Mouse (Mus musculus): ENCODE data around the gene Foxo3. TPM values are rescaled to one million over a fixed set of nuclear protein-coding genes. Genes with fewer than 3 reads are reported as not detected.

Gene Foxo3
- polyA plus RNA-seq, 1 experiment: 4.7 TPM

- no peak overlapping the region for H3K4me3 ChIP-seq (ENCODE audit: insufficient read depth, low read depth, low read length)
- H3K27ac ChIP-seq (replicated peaks; ENCODE audit: low read depth, low read length): no peak overlapping the region
- H3K4me1 ChIP-seq (ENCODE audit: control insufficient read depth, insufficient read depth, insufficient read length, low read length): no peaks in the 10 kb centered on the region
These were observed 17.8 kb upstream of the Foxo3 start for GRCm38 (mm10) chr10:42294392-42294791.

GRCm38 (mm10) chr10:42293877-42294276 lies 17.3 kb upstream of the Foxo3 start:
- no peak overlapping the region for H3K27ac ChIP-seq (replicated peaks; ENCODE audit: low read depth, low read length)
- H3K4me3 ChIP-seq (ENCODE audit: insufficient read depth, low read depth, low read length): no peak overlapping the region

GRCm38 (mm10) chr10:42291360-42291759 lies 14.8 kb upstream of the Foxo3 start:
- no peak overlapping the region for H3K27ac ChIP-seq (replicated peaks; ENCODE audit: low read depth, low read length)
- no peaks in the 10 kb centered on the region for H3K4me1 ChIP-seq (ENCODE audit: control insufficient read depth, insufficient read depth, insufficient read length, low read length)
- H3K4me3 ChIP-seq (ENCODE audit: insufficient read depth, low read depth, low read length): no peak overlapping the region

More at GRCm38 (mm10) chr10:42293877-42294276, 17.3 kb upstream of the Foxo3 start:
- no peaks in the 10 kb centered on the region for H3K4me1 ChIP-seq (ENCODE audit: control insufficient read depth, insufficient read depth, insufficient read length, low read length)

GRCm38 (mm10) chr10:42287666-42288065 lies 11.1 kb upstream of the Foxo3 start:
- no peak overlapping the region for H3K27ac ChIP-seq (replicated peaks; ENCODE audit: low read depth, low read length)
- H3K4me3 ChIP-seq (ENCODE audit: insufficient read depth, low read depth, low read length): no peak overlapping the region

DNA sequence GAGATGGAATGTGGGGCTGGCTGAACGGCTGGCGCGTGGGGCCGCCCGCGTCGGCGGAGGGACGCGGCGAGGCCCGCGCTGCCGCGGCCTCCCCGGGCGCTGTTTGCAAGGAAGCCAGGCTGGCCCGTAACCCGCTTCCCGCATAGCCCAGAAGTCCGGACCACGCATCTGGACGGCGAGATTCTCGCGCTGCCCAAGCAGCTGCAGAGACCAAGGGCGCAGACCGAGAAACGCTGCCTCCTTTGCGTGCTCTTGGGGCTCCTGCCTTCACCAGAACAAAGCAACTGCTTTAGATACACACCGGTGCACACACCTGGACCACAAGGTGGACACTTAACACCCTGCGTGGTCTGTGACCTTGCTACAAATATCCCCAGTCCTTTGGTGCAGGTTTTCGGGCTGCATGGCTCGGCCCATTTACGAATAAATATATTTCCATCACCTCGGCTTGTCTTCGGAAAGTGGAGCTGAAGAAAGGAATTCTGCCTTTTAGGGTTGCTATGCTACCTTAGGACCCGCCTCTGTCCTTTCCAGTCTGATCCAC lies 1.8 kb upstream of the Foxo3 start:
- peak overlapping the region; percentile 70 for H3K4me3 ChIP-seq (ENCODE audit: insufficient read depth, low read depth, low read length)
- no peak overlapping the region for H3K27ac ChIP-seq (replicated peaks; ENCODE audit: low read depth, low read length)
- peaks cover 13% of the 10 kb centered on the region for H3K4me1 ChIP-seq (ENCODE audit: control insufficient read depth, insufficient read depth, insufficient read length, low read length)

More at GRCm38 (mm10) chr10:42287666-42288065, 11.1 kb upstream of the Foxo3 start:
- H3K4me1 ChIP-seq (ENCODE audit: control insufficient read depth, insufficient read depth, insufficient read length, low read length): no peaks in the 10 kb centered on the region

DNA sequence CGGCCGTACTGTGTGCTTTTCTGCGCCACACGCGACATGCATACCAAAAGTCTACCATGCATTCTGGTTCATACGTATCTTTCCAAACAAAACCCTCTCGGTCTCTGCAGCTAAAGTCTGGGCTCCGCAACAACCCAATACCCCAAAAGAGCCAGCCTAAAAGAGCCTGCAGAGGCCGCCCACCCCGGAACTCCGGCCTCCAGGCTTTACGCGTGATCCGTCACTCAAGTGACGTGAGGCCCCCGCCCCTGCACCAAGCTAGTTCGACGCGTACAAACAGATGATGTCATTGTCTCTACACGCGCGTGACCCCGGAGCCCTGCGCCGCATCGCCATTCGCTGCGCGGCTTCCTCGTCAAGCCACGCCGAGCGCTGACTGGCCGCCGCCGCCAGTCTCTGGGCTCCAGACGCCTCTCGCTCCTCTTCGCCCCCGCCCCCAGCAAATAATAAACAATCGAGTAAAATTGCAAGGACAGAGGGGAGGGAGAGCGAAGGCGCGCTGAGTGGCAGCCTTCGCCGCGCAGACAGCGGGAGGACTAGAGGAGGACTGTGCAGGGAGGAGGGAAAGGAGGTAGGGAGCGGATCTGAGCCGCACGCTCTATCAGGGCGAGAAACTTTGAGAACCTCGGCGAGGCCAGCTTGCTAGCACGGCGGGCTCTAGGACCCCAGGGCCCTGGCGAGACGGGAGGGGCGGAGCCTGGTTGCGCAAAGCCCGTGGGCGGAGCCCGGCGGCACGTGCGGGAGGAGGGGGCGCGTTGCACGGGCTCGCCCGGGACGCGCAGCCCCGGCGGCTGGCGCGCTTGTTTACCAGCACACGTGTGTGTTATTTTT lies 1.1 kb upstream of the Foxo3 start:
- Histone ChIP-seq H3K4me1 (ENCODE audit: control insufficient read depth, insufficient read depth, insufficient read length, low read length) (peaks cover 13% of the 10 kb centered on the region), H3K4me3 (ENCODE audit: insufficient read depth, low read depth, low read length) (peak overlapping the region; percentile 74), H3K27ac (replicated peaks; ENCODE audit: low read depth, low read length) (peak overlapping the region; percentile 90)

DNA sequence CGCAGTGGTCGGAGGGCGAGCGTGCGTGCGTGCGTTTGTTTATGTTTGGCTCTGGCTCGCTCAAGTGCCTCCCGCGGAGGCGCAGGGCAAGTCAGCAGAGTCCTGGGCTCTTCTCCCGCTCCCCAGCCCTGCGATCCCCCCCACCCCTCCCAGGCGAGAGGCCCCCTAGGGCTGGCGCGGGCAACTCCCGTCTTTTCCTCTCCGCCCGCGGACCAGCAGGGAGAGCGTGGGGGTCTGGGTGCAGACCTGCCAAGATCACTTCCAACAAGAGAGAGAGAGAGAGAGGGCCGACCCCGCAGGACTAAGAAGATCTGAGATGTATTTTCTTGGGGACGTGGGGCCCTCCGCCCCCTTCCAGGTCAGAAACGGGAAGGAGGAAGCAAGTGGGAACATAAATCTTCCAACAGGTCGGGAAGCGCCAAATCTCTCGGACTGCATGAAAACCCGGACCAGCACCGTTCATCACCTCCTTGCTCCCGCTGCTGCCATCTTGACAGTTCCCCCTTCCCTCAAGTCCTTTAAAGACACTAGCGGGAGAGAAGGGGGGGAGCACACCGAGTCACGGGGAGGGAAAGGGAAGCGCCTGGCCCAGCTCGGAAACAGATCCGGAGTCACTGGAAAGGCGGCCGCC lies 569 bp downstream of the Foxo3 start:
- Histone ChIP-seq H3K27ac (replicated peaks; ENCODE audit: low read depth, low read length) (peak overlapping the region; percentile 83), H3K4me1 (ENCODE audit: control insufficient read depth, insufficient read depth, insufficient read length, low read length) (peaks cover 19% of the 10 kb centered on the region), H3K4me3 (ENCODE audit: insufficient read depth, low read depth, low read length) (peak overlapping the region; percentile 88)

DNA sequence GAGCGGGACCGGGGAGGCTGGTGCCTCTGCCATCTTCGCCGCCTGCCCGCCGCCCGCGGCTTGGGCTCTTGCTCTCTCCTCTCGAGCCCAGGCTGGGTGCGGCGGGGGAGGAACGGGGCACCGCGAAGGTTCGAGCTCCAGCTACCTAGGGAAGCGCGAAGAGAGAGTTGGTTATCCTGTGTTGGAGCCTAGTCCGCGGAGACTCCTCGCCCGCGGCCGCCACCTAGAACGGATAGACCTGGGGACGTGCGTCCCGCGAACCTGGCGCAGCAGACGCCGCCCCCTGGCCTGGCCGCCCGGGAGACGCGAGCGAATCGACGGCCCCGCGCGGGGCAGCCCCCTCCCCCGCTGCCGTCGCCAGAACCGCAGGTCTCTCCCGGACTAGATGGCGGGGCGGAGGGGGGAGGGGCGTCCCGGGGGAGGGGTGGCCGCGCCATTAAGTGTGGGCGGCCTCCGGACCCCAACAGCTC lies 1.1 kb downstream of the Foxo3 start:
- peaks cover 19% of the 10 kb centered on the region for H3K4me1 ChIP-seq (ENCODE audit: control insufficient read depth, insufficient read depth, insufficient read length, low read length)
- H3K27ac ChIP-seq (replicated peaks; ENCODE audit: low read depth, low read length): no peak overlapping the region
- H3K4me3 ChIP-seq (ENCODE audit: insufficient read depth, low read depth, low read length): peak overlapping the region; percentile 88

DNA sequence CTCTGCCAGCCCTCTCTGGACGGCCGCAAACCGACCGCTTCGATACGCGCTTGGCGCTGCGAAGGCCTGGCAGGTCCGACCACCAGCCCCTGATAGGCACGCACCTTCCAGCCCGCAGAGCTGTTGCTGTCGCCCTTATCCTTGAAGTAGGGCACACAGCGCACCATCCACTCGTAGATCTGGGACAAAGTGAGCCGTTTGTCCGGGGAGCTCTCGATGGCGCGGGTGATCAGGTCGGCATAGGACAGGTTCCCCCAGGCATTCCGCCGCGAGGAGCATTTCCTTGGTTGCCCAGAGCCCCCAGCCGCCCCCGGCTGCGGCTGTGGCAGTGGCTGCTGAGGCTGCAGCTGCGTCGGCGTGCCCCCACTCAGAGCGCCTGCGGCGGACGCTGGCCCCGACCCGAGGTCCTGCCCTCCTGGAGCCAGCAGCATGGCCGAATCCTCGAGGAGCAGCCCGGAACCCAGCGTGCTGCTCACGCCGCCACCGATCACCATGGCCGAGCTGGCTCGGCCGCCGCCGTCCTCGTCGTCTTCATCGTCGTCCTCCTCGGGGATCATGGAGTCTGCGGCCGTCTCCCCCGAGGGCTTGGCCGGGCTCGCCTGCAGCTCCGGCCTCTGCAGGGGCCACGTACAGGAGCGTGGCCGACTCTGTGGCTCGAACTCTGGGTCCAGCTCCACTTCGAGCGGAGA lies 1.7 kb downstream of the Foxo3 start:
- H3K4me1 ChIP-seq (ENCODE audit: control insufficient read depth, insufficient read depth, insufficient read length, low read length): peaks cover 21% of the 10 kb centered on the region
- H3K4me3 ChIP-seq (ENCODE audit: insufficient read depth, low read depth, low read length): peak overlapping the region; percentile 88
- no peak overlapping the region for H3K27ac ChIP-seq (replicated peaks; ENCODE audit: low read depth, low read length)

DNA sequence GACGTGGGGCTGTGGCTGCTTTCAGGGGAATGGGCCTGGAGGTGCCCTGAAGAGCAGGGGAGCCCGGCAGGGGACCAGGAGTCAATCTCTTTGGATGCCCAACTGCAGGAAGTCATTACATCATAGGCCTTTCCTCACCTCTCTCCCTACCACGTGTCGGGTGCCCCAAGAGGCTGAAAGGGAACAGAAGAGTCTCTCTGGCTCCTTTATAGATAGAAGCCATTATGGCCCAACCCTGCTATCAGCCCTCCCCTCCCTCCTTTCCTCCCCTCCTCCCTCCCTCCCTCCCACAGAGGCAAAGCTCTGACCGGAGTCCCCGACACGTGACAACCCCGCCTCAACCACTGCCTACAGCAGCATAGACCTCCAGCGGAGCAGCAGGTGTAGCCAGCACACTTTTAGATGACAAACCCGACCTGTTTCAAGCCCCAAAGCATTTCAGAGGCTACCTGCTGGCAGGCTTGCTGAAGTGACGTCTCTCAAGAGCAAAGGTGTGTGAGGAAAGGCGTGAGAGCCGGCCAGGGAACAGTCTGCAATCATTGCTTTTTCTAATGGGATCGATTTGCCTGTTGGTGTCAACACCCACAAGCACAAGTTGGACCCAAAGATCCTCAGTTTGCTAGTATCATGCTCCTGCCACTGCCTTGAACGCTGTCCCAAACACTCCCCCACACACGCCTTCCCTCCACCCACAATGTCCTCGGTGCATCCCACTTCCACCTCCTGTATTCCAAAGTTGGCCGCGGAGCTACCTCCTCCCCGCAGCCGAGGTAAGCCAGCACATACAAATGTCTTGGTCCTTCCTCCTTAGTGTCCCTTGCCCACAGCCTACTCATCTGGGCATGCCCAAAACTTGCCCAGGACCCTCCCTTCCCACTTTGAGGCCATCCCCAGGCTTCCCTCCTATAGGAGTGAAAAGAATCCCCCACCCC lies 2.5 kb downstream of the Foxo3 start:
- H3K27ac ChIP-seq (replicated peaks; ENCODE audit: low read depth, low read length): no peak overlapping the region
- H3K4me1 ChIP-seq (ENCODE audit: control insufficient read depth, insufficient read depth, insufficient read length, low read length): peaks cover 24% of the 10 kb centered on the region

DNA sequence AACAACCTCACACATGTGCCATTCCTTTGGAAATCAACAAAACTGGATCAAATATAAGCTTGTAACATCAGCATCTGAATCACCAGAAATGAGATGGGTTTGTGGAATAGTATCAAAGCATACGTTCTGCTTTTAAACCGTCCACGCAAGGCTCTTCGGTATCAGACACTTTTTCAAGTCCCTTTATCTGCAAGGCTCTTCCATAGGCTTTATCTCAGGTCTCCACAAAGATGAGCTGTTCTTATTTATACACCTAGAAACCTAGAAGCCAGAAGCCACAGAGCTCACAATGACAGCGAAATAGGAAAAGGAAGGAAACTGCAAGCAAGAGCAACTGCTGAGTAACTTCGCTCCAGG lies 3.2 kb downstream of the Foxo3 start:
- Histone ChIP-seq H3K4me1 (ENCODE audit: control insufficient read depth, insufficient read depth, insufficient read length, low read length) (peaks cover 26% of the 10 kb centered on the region), H3K27ac (replicated peaks; ENCODE audit: low read depth, low read length) (no peak overlapping the region), H3K4me3 (ENCODE audit: insufficient read depth, low read depth, low read length) (peak overlapping the region; percentile 19; the same call in 1 of the 2 replicates)

More for the DNA sequence above, 2.5 kb downstream of the Foxo3 start:
- H3K4me3 ChIP-seq (ENCODE audit: insufficient read depth, low read depth, low read length): peak overlapping the region; percentile 88

GRCm38 (mm10) chr10:42271454-42272230 lies 4.9 kb downstream of the Foxo3 start:
- Histone ChIP-seq H3K27ac (replicated peaks; ENCODE audit: low read depth, low read length) (0 out of 2 replicates have a peak overlapping the region, but pooled peaks have one; percentile 43), H3K4me3 (ENCODE audit: insufficient read depth, low read depth, low read length) (no peak overlapping the region), H3K4me1 (ENCODE audit: control insufficient read depth, insufficient read depth, insufficient read length, low read length) (peaks cover 28% of the 10 kb centered on the region)

GRCm38 (mm10) chr10:42270277-42271083 lies 6.1 kb downstream of the Foxo3 start:
- Histone ChIP-seq H3K27ac (replicated peaks; ENCODE audit: low read depth, low read length) (no peak overlapping the region), H3K4me1 (ENCODE audit: control insufficient read depth, insufficient read depth, insufficient read length, low read length) (peaks cover 28% of the 10 kb centered on the region), H3K4me3 (ENCODE audit: insufficient read depth, low read depth, low read length) (no peak overlapping the region)
